Mouse (Mus musculus): ENCODE results near the gene Cmpk1. TPM values are rescaled to one million over a fixed set of nuclear protein-coding genes. Genes with fewer than 3 reads are reported as not detected.

Cmpk1 gene
- 2,805 TPM for polyA plus RNA-seq (2014; fragmentation: Illumina TruSeq; extraction: RNeasy Lipid Tissue Mini Kit (QIAGEN cat#74804); ENCODE audit: low read depth, low replicate concordance)

DNA sequence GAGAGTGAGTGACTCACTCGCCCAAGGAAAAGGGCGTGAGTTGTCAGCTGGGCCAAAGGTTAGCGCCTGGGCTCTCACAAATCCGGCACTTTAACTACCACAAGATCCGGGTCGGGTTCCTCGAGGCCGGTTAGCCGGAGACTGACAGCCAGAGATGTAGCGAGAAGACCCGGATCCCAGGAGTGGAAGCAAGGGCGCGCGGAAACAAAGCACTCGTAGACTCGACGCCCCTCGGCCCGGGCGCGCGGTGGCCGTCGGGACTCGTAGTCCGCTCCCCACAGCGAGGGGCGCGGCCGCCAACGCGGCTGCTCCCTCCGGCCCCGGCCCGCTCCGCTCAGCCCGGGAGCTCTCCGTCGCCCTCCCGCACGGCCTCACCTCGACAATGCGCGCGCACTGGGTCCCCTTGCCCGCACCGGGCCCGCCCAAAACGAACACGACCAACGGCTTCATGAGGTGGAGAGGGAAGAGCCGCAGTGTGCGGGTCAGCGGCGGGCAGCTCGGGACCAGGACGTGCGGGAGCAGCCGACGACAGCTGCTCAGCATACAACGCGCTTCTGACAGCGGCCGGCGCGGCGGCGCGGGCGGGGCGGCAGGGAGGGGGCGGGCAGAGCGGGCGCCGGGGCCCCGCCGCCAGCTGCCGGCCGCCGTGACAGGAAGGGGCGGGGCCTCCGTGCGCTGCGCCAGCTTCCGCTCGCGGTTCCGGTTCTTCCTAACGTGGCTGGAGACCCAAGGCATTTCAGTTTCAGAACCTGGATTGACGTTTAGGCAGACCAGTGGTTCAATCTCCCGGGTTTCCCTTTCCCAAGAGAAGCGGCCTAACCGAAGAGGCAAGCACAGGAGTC is at the start of gene Cmpk1:
TSS of gene Cmpk1 (minus strand) at position 651 of the 842 bp plus-strand sequence.

DNA sequence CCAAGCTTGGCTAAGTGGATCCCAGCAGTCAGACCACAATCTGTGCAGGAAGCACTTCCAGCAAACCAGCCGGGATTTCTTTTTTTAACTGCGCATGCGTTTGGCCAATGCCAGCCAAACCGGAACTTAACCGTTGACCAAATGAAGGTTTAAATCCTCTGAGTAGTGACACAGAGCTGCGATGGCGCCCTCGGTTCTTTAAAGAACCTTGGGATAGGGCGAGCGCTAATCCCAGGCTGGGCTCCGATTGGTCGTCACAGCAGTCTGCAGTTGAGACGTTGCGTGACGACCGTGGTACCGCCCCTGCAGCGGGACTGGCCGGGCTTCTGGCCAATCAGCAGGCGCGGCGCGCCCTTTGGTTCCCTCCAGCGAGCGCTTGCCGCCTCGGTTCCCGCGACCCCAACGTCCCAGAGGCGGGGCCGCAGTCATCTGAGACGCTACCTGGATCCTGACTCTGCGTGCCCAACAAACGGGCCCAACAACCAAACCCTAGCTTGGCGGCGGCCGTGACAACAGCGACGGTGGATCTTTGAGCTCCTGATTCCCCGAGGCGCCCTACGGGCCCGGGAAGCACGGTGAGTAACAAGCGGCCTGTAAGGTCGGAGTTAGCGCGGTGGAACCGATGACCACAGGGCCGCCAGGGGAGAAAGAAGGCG is 12.9 kb upstream of the Cmpk1 start, which contains the start of gene Stil:
TSS of gene Stil (plus strand) at position 387 of the 656 bp plus-strand sequence.

DNA sequence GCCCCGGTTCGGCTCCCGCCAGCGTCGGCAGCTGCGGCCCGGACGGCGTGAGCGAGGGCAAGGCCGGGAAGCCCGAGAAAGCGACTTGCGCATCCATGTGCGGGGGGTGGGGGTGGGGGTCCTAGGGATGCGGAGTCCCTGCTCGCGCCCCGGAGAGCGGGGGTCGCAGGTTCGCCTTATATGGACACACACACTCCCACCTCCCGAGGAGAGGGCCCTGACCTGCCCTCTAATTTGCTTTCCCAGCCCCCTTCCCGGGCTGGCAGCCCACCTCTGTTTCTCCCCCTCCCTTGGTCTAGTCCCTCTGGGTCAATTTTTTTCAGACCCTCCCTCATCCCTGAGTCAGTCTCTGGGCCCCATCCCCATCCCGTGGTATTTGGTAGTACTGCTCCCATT is 61.1 kb downstream of the Cmpk1 start, which contains the start of gene Foxe3:
TSS of gene Foxe3 (minus strand) at position 97 of the 396 bp plus-strand sequence.

Other genes with a start within 250 kb of the Cmpk1 start
- 0.19 TPM for gene Gm12830, start 165.5 kb downstream of the Cmpk1 start, polyA plus RNA-seq (2014; fragmentation: Illumina TruSeq; extraction: RNeasy Lipid Tissue Mini Kit (QIAGEN cat#74804); ENCODE audit: low read depth, low replicate concordance)
- 9.3 TPM for gene Foxd2, start 78.4 kb downstream of the Cmpk1 start, polyA plus RNA-seq (2014; fragmentation: Illumina TruSeq; extraction: RNeasy Lipid Tissue Mini Kit (QIAGEN cat#74804); ENCODE audit: low read depth, low replicate concordance)
- gene Foxe3, start 61.2 kb downstream of the Cmpk1 start, polyA plus RNA-seq (2014; fragmentation: Illumina TruSeq; extraction: RNeasy Lipid Tissue Mini Kit (QIAGEN cat#74804); ENCODE audit: low read depth, low replicate concordance) = not detected
- 7.0 TPM for gene Stil, start 12.9 kb upstream of the Cmpk1 start, polyA plus RNA-seq (2014; fragmentation: Illumina TruSeq; extraction: RNeasy Lipid Tissue Mini Kit (QIAGEN cat#74804); ENCODE audit: low read depth, low replicate concordance)
- gene Tal1, start 69.2 kb upstream of the Cmpk1 start, polyA plus RNA-seq (2014; fragmentation: Illumina TruSeq; extraction: RNeasy Lipid Tissue Mini Kit (QIAGEN cat#74804); ENCODE audit: low read depth, low replicate concordance) = 1.5 TPM
- 16.0 TPM for gene Pdzk1ip1, start 101.5 kb upstream of the Cmpk1 start, polyA plus RNA-seq (2014; fragmentation: Illumina TruSeq; extraction: RNeasy Lipid Tissue Mini Kit (QIAGEN cat#74804); ENCODE audit: low read depth, low replicate concordance)
- 1.5 TPM for gene Cyp4x1, start 147.0 kb upstream of the Cmpk1 start, polyA plus RNA-seq (2014; fragmentation: Illumina TruSeq; extraction: RNeasy Lipid Tissue Mini Kit (QIAGEN cat#74804); ENCODE audit: low read depth, low replicate concordance)

All from sigmoid colon, adult 10 weeks (tissue).